Mouse (Mus musculus): Measurements from ENCODE around the gene Med16.

GRCm38 (mm10) chr10:79932736-79933135, 24.0 kb upstream of the Med16 start:
- TF ChIP-seq CTCF (IDR thresholded peaks at IDR 0.05; ENCODE audit: extremely low read depth, insufficient read length, insufficient replicate concordance, low read depth, low read length) (no peak), POLR2A (IDR thresholded peaks at IDR 0.05; ENCODE audit: low read depth, low read length) (no peak)

All from small intestine, adult 2 months (tissue).